Mouse (Mus musculus) urinary bladder, postnatal 25 days (tissue): ENCODE results near the gene Sox6.

Experiments
- DNase-seq: peaks from one replicate; pipeline ENCODE4 v3.0.0; 2022; ENCODE audit warnings: low spot score

The Sox6 gene

GRCm38 (mm10) chr7:115830366-115830765, 208.2 kb downstream of the Sox6 start:
- DNase-seq = no peak

- DNase-seq = no peak
Observed at GRCm38 (mm10) chr7:115829756-115830155, 208.8 kb downstream of the Sox6 start.

- no peak for DNase-seq
Observed at GRCm38 (mm10) chr7:115829260-115829659, 209.3 kb downstream of the Sox6 start.

- DNase-seq = no peak
Observed at GRCm38 (mm10) chr7:115825295-115825694, 213.3 kb downstream of the Sox6 start.

GRCm38 (mm10) chr7:115824621-115825256, 213.9 kb downstream of the Sox6 start:
- DNase-seq = no peak

GRCm38 (mm10) chr7:115819136-115819535, 219.5 kb downstream of the Sox6 start:
- DNase-seq = no peak

- no peak for DNase-seq
Observed at GRCm38 (mm10) chr7:115803256-115803655, 235.3 kb downstream of the Sox6 start.

GRCm38 (mm10) chr7:115794139-115794858, 244.3 kb downstream of the Sox6 start:
- no peak for DNase-seq

- no peak for DNase-seq
Observed at GRCm38 (mm10) chr7:115792841-115793240, 245.8 kb downstream of the Sox6 start.

- DNase-seq = no peak
Observed at GRCm38 (mm10) chr7:115789116-115789823, 249.3 kb downstream of the Sox6 start.

GRCm38 (mm10) chr7:115783982-115784917, 254.3 kb downstream of the Sox6 start:
- DNase-seq = no peak

- no peak for DNase-seq
Observed at GRCm38 (mm10) chr7:115780148-115780547, 258.4 kb downstream of the Sox6 start.

GRCm38 (mm10) chr7:115779544-115779943, 259.1 kb downstream of the Sox6 start:
- DNase-seq = no peak

GRCm38 (mm10) chr7:115776736-115777135, 261.9 kb downstream of the Sox6 start:
- no peak for DNase-seq

- DNase-seq = no peak
Observed at GRCm38 (mm10) chr7:115776324-115776723, 262.3 kb downstream of the Sox6 start.

- no peak for DNase-seq
Observed at GRCm38 (mm10) chr7:115766316-115766715, 272.3 kb downstream of the Sox6 start.

GRCm38 (mm10) chr7:115763851-115764250, 274.7 kb downstream of the Sox6 start:
- DNase-seq = no peak

- DNase-seq = no peak
Observed at GRCm38 (mm10) chr7:115758172-115758571, 280.4 kb downstream of the Sox6 start.

GRCm38 (mm10) chr7:115755272-115755671, 283.3 kb downstream of the Sox6 start:
- DNase-seq = no peak

GRCm38 (mm10) chr7:115754216-115754615, 284.4 kb downstream of the Sox6 start:
- DNase-seq = no peak

GRCm38 (mm10) chr7:115752121-115752634, 286.4 kb downstream of the Sox6 start:
- DNase-seq = no peak

GRCm38 (mm10) chr7:115751083-115751482, 287.5 kb downstream of the Sox6 start:
- DNase-seq = no peak
